Comparison of ENCODE assay signal across 9 mouse cellular contexts in the genomic region with DNA sequence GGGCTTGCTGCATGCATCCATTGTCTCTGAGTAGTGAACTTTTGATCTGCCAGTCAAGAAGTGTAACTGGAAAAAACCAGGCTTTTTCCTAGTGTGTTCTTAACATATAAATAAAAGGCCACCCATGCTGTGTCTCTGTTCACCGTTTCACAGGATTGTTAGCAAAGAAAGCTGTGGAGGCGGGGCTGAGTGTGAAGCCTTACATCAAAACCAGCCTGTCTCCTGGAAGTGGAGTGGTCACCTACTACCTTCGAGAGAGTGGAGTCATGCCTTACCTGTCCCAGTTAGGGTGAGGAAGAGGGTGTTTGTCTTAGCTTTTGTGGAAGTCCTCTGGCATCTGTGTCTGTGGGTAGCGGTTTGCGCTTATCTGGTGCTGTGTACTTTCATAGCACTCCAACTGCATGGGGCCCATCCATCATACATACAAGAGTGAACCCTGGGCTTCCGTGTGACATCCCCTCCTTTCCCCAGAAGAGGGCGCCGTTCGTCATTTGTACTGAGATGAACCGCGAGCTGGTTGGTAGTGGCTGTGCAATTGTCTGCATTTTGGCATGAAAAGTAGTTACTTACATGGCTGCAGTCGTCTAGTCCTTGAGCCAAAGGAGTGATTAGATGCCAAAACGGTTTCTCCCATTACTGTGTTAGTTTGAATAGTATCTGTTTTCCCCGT. TPM values are rescaled to one million over a fixed set of nuclear protein-coding genes. Genes with fewer than 3 reads are reported as not detected.
DNase-seq lines count a peak whose midpoint lies in the region; ATAC-seq and TF ChIP-seq lines count a peak whose summit lies in the region.
"Had no signal": no experiment of that assay in that cellular context is flagged by ENCODE, and none has a peak within 500 bp of the region (broad histone marks: within the 10 kb centered on the region; RNA-seq: fewer than 3 reads in every experiment).

No protein-coding gene starts in this region.

- ATAC-seq in hindbrain, embryonic 12.5 days (ENCODE audit: low FRiP score) = peak; percentile 48; the same call in 1 of the 2 replicates

- H3K27ac ChIP-seq in embryonic fibroblast, embryonic 13.5 days (ENCODE audit: insufficient read depth, low read length) = no peak overlapping the region
- H3K27ac ChIP-seq in hindbrain, embryonic 12.5 days = no peak overlapping the region
- H3K27ac ChIP-seq: limb, embryonic 15.5 days had no signal

- peaks cover 84% of the 10 kb centered on the region for H3K36me3 ChIP-seq in hindbrain, embryonic 12.5 days

- WGBS in hindbrain, embryonic 12.5 days = 44% methylated on average over 14 of the region's 14 CpGs

- peak; percentile 53 for TF ChIP-seq CTCF in embryonic fibroblast, embryonic 13.5 days (IDR thresholded peaks at IDR 0.05; ENCODE audit: borderline replicate concordance, insufficient read depth, low read length)

- H3K4me2 ChIP-seq in hindbrain, embryonic 12.5 days (replicated peaks) = no peak overlapping the region
- H3K4me2 ChIP-seq: limb, embryonic 15.5 days had no signal

- H3K27me3 ChIP-seq in hindbrain, embryonic 12.5 days = no peaks in the 10 kb centered on the region
- H3K27me3 ChIP-seq: limb, embryonic 15.5 days had no signal

- H3K4me1 ChIP-seq in embryonic fibroblast, embryonic 13.5 days (ENCODE audit: control insufficient read depth, insufficient read depth, low read length) = no peaks in the 10 kb centered on the region
- no peaks in the 10 kb centered on the region for H3K4me1 ChIP-seq in hindbrain, embryonic 12.5 days
- H3K4me1 ChIP-seq: limb, embryonic 15.5 days had no signal

- H3K4me3 ChIP-seq in embryonic fibroblast, embryonic 13.5 days (ENCODE audit: insufficient read depth, low read length) = no peak overlapping the region
- H3K4me3 ChIP-seq in hindbrain, embryonic 12.5 days = no peak overlapping the region
- H3K4me3 ChIP-seq: limb, embryonic 15.5 days had no signal

- DNase-seq in ES-CJ7 (ENCODE audit: low read depth, low spot score) = peak; percentile 71
- peak; percentile 44 to 62 for DNase-seq in adrenal gland, postnatal 4 days (ENCODE audit: low spot score in 2 of 2)
- DNase-seq in layer of hippocampus, adult 9-11 months = peak; percentile 38
- DNase-seq in lung, postnatal 10 days = peak; percentile 82
- DNase-seq in retina, postnatal 1 day = peak; percentile 68
- DNase-seq in thymus, postnatal 4 days = peak; percentile 86

- H3K9ac ChIP-seq in hindbrain, embryonic 12.5 days = no peak overlapping the region
- H3K9ac ChIP-seq: limb, embryonic 15.5 days had no signal

- TF ChIP-seq POLR2A in embryonic fibroblast, embryonic 13.5 days (IDR thresholded peaks at IDR 0.05; ENCODE audit: low read depth, low read length) = no peak

- H3K9me3 ChIP-seq in hindbrain, embryonic 12.5 days (replicated peaks) = no peaks in the 10 kb centered on the region
- H3K9me3 ChIP-seq: limb, embryonic 15.5 days had no signal

RNA-seq across cellular contexts. Expression of a gene that starts 39.9 kb away (rescaled TPM):
- 100 to 1,000 TPM; 133 to 144 TPM for total RNA-seq in adrenal gland, postnatal 4 days (2021)
- polyA plus RNA-seq in embryonic fibroblast, embryonic 13.5 days (2011; ENCODE audit: insufficient read length, low read depth, missing spikeins) = 44.6 and 46.0 TPM in 2 replicates
- polyA plus RNA-seq in hindbrain, embryonic 12.5 days (2016; fragmentation: Nextera tagmentation; extraction: Ambion mirVana) = 57.6 and 59.8 TPM in 2 replicates

RNA-seq across cellular contexts. Expression of a gene that starts 56.8 kb away (rescaled TPM):
- 10 to 100 TPM; 22.7 to 23.4 TPM for total RNA-seq in adrenal gland, postnatal 4 days (2021)
- 58.4 and 62.7 TPM in 2 replicates for polyA plus RNA-seq in embryonic fibroblast, embryonic 13.5 days (2011; ENCODE audit: insufficient read length, low read depth, missing spikeins)
- polyA plus RNA-seq in hindbrain, embryonic 12.5 days (2016; fragmentation: Nextera tagmentation; extraction: Ambion mirVana) = 6.9 and 7.6 TPM in 2 replicates
